Mouse (Mus musculus) ES-E14 (cell line): ENCODE data around the gene Vegfa. TPM values are rescaled to one million over a fixed set of nuclear protein-coding genes. Genes with fewer than 3 reads are reported as not detected.

Experiments used
- DNase-seq: peaks from one replicate; pipeline ENCODE4 v3.0.0-alpha.2; 2013; ENCODE audit warnings: low read depth, low spot score
- H3K27ac ChIP-seq: 2 replicates; pipeline ENCODE4 v1.5.1; 2012; ENCODE audit warnings: low read depth, mild to moderate bottlenecking, low read length, moderate library complexity, mixed read lengths; ENCODE audit not compliant: poor library complexity, insufficient read depth, severe bottlenecking
- H3K36me3 ChIP-seq: 2 replicates; pipeline ENCODE4 v1.6.1; 2012; ENCODE audit warnings: mild to moderate bottlenecking, low read length, moderate library complexity, mixed read lengths; ENCODE audit not compliant: control insufficient read depth, poor library complexity, insufficient read depth, severe bottlenecking
- H3K4me1 ChIP-seq, 2 experiments: fragments of 150-350 bp in 1 of 2; sonication (generic) in 1 of 2; 2 replicates each; pipeline ENCODE4 v1.6.1; 2012; ENCODE audit warnings: low read length in 2 of 2, mild to moderate bottlenecking in 1 of 2, mixed read lengths in 1 of 2; ENCODE audit not compliant: control insufficient read depth in 2 of 2, insufficient read depth in 2 of 2, poor library complexity in 1 of 2
- H3K4me3 ChIP-seq, 2 experiments: fragments of 150-350 bp in 1 of 2; sonication (generic) in 1 of 2; 2 replicates each; pipeline ENCODE4 v1.5.1; 2012; ENCODE audit warnings: low read length in 2 of 2, low read depth in 1 of 2, mild to moderate bottlenecking in 1 of 2, mixed read lengths in 1 of 2; ENCODE audit not compliant: insufficient read depth in 1 of 2, poor library complexity in 1 of 2, severe bottlenecking in 1 of 2
- H3K9ac ChIP-seq: 2 replicates; pipeline ENCODE4 v1.6.1; 2012; ENCODE audit warnings: low read depth, mild to moderate bottlenecking, low read length, mixed read lengths; ENCODE audit not compliant: poor library complexity, insufficient read depth, severe bottlenecking
- H3K9me3 ChIP-seq: fragments of 150-350 bp; sonication (generic); 2 replicates; pipeline ENCODE4 v1.6.1; 2012; ENCODE audit warnings: low read depth, mild to moderate bottlenecking, low read length; ENCODE audit not compliant: control insufficient read depth, insufficient read depth
- CHD2 ChIP-seq: IDR thresholded peaks from 2 replicates; pipeline ENCODE4 v1.6.1; 2014; ENCODE audit warnings: mild to moderate bottlenecking, low read depth, low read length, inconsistent platforms
- HCFC1 ChIP-seq: IDR thresholded peaks from 2 replicates; pipeline ENCODE4 v1.6.1; 2012; ENCODE audit warnings: low read length, inconsistent platforms, borderline replicate concordance; ENCODE audit not compliant: insufficient read depth
- MAFK ChIP-seq: IDR thresholded peaks from 2 replicates; pipeline ENCODE4 v1.6.1; 2014; ENCODE audit warnings: mild to moderate bottlenecking, low read depth, low read length, inconsistent platforms; ENCODE audit not compliant: insufficient read depth
- ZC3H11A ChIP-seq: IDR thresholded peaks from 2 replicates; pipeline ENCODE4 v1.6.1; 2012; ENCODE audit warnings: low read depth, mild to moderate bottlenecking, inconsistent platforms, low read length, borderline replicate concordance
- ZNF384 ChIP-seq: IDR thresholded peaks from 2 replicates; pipeline ENCODE4 v1.6.1; 2012; ENCODE audit warnings: low read depth, low read length, inconsistent platforms
- in situ Hi-C, 2 experiments: fragments of 600-800 bp; cut with MboI; formaldehyde crosslinking; loops; one replicate each; pipeline ENCODE4 v1.15.1; 2025; ENCODE audit warnings: low sequenced_read_pairs in 2 of 2, inconsistent platforms in 1 of 2; ENCODE audit not compliant: unreplicated experiment in 2 of 2
- total RNA-seq: library from RNA; depleted of rRNA; stranded (reverse); fragments of 300-350 nt; gene quantifications from 2 replicates; pipeline ENCODE4 v1.2.3, GENCODE M21; 2012

The Vegfa gene
- total RNA-seq, 1 experiment: 53.0 TPM

DNA sequence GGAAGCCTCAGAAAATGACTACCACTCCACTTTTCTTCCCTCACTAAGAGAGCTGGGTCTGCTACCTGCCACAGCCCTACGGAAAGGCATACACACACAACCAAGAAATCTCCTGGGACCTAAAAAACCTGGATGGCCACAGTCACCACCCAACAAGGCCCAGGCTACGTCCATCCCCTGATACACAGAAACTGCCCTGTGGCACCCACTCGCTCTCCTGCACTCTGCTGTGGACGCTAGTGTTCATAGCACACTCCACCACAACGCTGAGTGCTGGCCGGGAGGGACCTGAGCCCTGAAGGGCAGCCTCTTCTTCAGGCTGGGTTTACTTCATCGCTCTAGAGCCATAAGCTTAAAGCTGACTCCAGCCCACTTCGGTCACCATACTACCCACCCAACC is 8.6 kb downstream of the Vegfa start:
- DNase-seq: no peak
- TF ChIP-seq MAFK (no peak), ZC3H11A (no peak), ZNF384 (no peak), HCFC1 (no peak), CHD2 (no peak)
- Histone ChIP-seq H3K4me3 (no peak overlapping the region), H3K36me3 (peaks cover 53% of the 10 kb centered on the region), H3K27ac (no peak overlapping the region), H3K9me3 (no peaks in the 10 kb centered on the region), H3K4me1 (peaks cover 9 to 15% of the 10 kb centered on the region in 2 experiments; a peak in 2 of 4 replicates), H3K9ac (no peak overlapping the region)
- in situ Hi-C loops: no loop called here

DNA sequence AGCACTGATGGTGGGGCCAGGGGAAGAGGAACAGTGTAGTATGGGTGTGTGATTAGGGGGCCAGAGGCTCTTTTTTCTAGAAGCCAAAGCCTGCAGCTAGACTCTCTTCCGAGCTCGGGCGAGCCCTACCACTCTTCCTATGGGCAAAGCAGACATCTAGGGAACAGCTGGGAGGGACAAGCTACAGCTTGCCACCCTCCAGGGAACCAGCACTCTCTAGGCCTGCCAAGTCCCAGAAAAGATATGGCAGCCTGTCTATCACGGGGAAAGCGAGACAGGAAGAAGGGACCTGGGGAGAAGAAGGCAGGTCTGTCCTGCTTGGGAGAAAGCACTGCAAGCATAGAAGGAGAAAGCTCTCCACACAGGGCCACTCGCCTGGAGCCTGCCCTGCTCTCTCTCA is 9.2 kb downstream of the Vegfa start:
- in situ Hi-C loops: no loop called here
- TF ChIP-seq CHD2: no peak
- no peak for TF ChIP-seq ZNF384
- TF ChIP-seq HCFC1: no peak
- TF ChIP-seq ZC3H11A: no peak
- no peak for TF ChIP-seq MAFK
- no peaks in the 10 kb centered on the region for H3K9me3 ChIP-seq
- H3K4me3 ChIP-seq: no peak overlapping the region
- peaks cover 58% of the 10 kb centered on the region for H3K36me3 ChIP-seq
- DNase-seq: no peak
- no peak overlapping the region for H3K27ac ChIP-seq
- H3K9ac ChIP-seq: no peak overlapping the region
- H3K4me1 ChIP-seq: peaks cover 9% of the 10 kb centered on the region in 2 experiments; a peak in 2 of 4 replicates

DNA sequence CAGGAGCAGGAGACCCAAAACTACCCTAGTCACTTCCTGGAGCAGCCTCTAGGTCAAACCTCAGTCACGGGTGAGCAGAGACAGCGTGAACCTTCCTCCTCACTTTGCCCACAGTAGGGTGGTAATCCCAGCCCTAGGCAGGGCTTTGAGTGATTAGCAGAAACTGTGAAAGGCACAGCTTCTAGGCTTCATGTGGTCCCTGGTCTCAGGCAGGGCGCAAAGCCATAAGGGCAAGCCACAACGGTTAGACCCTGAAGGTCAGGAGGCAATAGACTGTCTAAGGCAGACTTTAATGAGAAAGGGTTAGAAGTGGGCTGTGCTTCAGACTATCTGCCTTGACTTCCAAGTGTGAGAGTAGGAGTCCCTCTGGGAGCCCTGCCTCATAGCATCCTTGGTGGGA is 9.7 kb downstream of the Vegfa start:
- Histone ChIP-seq H3K4me3 (no peak overlapping the region), H3K9me3 (no peaks in the 10 kb centered on the region), H3K4me1 (peaks cover 8 to 9% of the 10 kb centered on the region in 2 experiments; a peak in 2 of 4 replicates), H3K27ac (no peak overlapping the region), H3K9ac (no peak overlapping the region), H3K36me3 (peaks cover 62% of the 10 kb centered on the region)
- no peak for DNase-seq
- in situ Hi-C loops: no loop called here
- no peak for TF ChIP-seq MAFK
- TF ChIP-seq CHD2: no peak
- TF ChIP-seq HCFC1: no peak
- TF ChIP-seq ZNF384: no peak
- TF ChIP-seq ZC3H11A: no peak

GRCm38 (mm10) chr17:46021760-46022159 is 10.4 kb downstream of the Vegfa start:
- no peak for DNase-seq
- TF ChIP-seq HCFC1: no peak
- TF ChIP-seq MAFK: no peak
- TF ChIP-seq CHD2: no peak
- TF ChIP-seq ZNF384: no peak
- no peak for TF ChIP-seq ZC3H11A
- peaks cover 62% of the 10 kb centered on the region for H3K36me3 ChIP-seq
- no peak overlapping the region for H3K27ac ChIP-seq
- in situ Hi-C loops: no loop called here
- H3K4me1 ChIP-seq: peaks cover 2 to 4% of the 10 kb centered on the region in 2 experiments; a peak in 1 of 4 replicates
- no peak overlapping the region for H3K4me3 ChIP-seq
- no peak overlapping the region for H3K9ac ChIP-seq
- H3K9me3 ChIP-seq: no peaks in the 10 kb centered on the region

DNA sequence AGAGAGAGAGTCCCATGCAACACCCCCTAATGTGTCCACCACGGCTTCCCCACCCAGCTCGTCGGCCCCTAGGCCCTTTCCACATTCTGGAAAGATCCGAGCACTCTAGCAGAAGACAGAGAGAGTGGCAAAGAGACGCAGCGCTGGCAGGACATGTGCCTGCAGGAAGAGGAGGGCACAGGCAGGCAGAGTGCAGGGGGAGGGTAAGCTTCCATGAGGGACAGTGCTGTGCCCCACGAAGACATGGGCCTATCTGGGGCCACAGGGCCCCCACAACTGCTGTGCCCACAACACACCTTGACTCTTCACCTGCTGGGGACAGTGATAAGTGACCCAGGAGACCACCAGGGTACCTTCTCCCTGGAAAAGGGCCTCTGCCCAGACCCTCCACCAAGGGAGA is 11.0 kb downstream of the Vegfa start:
- H3K36me3 ChIP-seq: peaks cover 65% of the 10 kb centered on the region
- H3K27ac ChIP-seq: no peak overlapping the region
- TF ChIP-seq CHD2: no peak
- no peak for TF ChIP-seq ZNF384
- TF ChIP-seq MAFK: no peak
- TF ChIP-seq ZC3H11A: no peak
- TF ChIP-seq HCFC1: no peak
- no peak overlapping the region for H3K4me3 ChIP-seq
- no peak overlapping the region for H3K9ac ChIP-seq
- in situ Hi-C loops: no loop called here
- H3K4me1 ChIP-seq: no peaks in the 10 kb centered on the region
- H3K9me3 ChIP-seq: no peaks in the 10 kb centered on the region
- DNase-seq: no peak
